Mouse (Mus musculus): ENCODE results near the gene Krba1. TPM values are rescaled to one million over a fixed set of nuclear protein-coding genes. Genes with fewer than 3 reads are reported as not detected.

Krba1 gene
- polyA plus RNA-seq, 1 experiment: 73.5 TPM

DNA sequence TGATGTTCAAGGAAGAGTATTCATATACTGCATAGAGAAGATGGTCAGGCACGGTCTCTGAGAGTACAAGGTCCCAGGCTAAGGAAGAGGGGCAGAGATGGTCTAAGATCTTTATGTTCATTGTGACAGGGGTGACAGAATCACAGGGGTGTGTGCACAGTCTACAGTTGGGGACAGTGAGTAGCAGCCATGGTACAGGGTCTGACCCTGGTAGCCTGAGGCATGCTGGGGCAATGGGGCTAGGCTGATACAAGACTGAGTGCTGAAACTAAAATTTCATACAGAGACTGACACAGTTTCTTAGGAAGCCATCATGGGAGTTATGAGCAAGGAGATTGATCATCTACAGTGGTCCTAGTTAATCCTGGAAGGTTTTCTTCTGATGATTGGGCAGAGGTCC lies 1.3 kb downstream of the Krba1 start:
- 94% methylated on average over 1 of the region's 1 CpGs for WGBS
- Histone ChIP-seq H3K27ac (ENCODE audit: control insufficient read depth, insufficient read depth, low read length) (no peak overlapping the region), H3K27me3 (ENCODE audit: control insufficient read depth, insufficient read depth, low read length) (no peaks in the 10 kb centered on the region), H3K4me1 (replicated peaks; ENCODE audit: control insufficient read depth, insufficient read depth, low read length) (peaks cover 11% of the 10 kb centered on the region), H3K4me3 (ENCODE audit: control insufficient read depth, insufficient read depth, low read length) (no peak overlapping the region), H3K36me3 (ENCODE audit: control insufficient read depth, insufficient read depth, low read length) (no peaks in the 10 kb centered on the region)
- no peak for DNase-seq
- TF ChIP-seq CTCF (IDR thresholded peaks at IDR 0.05; ENCODE audit: borderline replicate concordance, control insufficient read depth, extremely low read depth, insufficient read depth, low read length, poor library complexity) (no peak), POLR2A (IDR thresholded peaks at IDR 0.05; ENCODE audit: control insufficient read depth, extremely low read depth, insufficient read depth, low read length, poor library complexity) (no peak)

DNA sequence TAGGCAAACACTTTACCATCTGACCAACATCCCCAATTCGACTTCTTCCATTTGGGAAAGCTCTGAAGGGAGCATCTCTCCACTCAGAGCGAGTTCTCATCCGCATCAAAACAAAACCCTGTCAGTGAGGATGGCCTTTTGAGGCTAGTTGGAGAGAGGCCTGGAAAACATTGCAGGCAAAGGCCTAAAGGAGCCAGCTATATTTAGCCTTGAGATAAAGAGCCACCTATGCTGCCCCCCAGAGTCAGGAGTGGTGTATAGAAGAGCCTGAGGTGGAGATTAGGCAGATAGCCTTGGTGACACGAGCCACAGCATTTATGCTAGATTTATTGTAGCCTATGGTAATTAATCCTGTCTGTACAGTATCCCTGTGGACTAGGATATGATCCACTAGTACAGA lies 1.9 kb downstream of the Krba1 start:
- Histone ChIP-seq H3K27me3 (ENCODE audit: control insufficient read depth, insufficient read depth, low read length) (no peaks in the 10 kb centered on the region), H3K27ac (ENCODE audit: control insufficient read depth, insufficient read depth, low read length) (no peak overlapping the region), H3K36me3 (ENCODE audit: control insufficient read depth, insufficient read depth, low read length) (no peaks in the 10 kb centered on the region), H3K4me3 (ENCODE audit: control insufficient read depth, insufficient read depth, low read length) (no peak overlapping the region), H3K4me1 (replicated peaks; ENCODE audit: control insufficient read depth, insufficient read depth, low read length) (peaks cover 11% of the 10 kb centered on the region)
- DNase-seq: peak; percentile 50
- TF ChIP-seq POLR2A (IDR thresholded peaks at IDR 0.05; ENCODE audit: control insufficient read depth, extremely low read depth, insufficient read depth, low read length, poor library complexity): no peak
- TF ChIP-seq CTCF (IDR thresholded peaks at IDR 0.05; ENCODE audit: borderline replicate concordance, control insufficient read depth, extremely low read depth, insufficient read depth, low read length, poor library complexity): no peak
- WGBS: 82% methylated on average over 4 of the region's 4 CpGs

DNA sequence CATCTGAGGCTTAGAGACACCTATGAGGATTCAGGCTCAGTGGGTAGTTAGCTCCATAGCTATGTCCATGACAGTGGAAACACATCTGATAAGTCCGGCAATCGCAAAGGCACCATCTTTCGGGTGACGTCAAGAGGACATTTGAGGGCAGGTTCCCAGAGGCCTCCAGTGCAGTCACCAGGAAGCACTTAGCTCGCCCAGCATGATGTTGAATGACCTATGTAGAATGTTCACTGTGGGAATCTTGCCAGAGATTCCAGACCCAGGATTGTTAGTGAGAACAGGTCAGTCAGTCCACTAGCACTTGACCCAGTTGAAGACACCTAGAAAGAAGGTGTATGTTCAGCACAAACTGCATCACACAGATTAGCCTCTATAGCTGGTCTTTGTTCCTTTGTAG lies 4.5 kb downstream of the Krba1 start:
- DNase-seq: no peak
- peaks cover 8% of the 10 kb centered on the region for H3K36me3 ChIP-seq (ENCODE audit: control insufficient read depth, insufficient read depth, low read length)
- WGBS: 96% methylated on average over 5 of the region's 5 CpGs
- H3K4me1 ChIP-seq (replicated peaks; ENCODE audit: control insufficient read depth, insufficient read depth, low read length): peaks cover 7% of the 10 kb centered on the region
- no peak overlapping the region for H3K27ac ChIP-seq (ENCODE audit: control insufficient read depth, insufficient read depth, low read length)
- TF ChIP-seq POLR2A (IDR thresholded peaks at IDR 0.05; ENCODE audit: control insufficient read depth, extremely low read depth, insufficient read depth, low read length, poor library complexity) (no peak), CTCF (IDR thresholded peaks at IDR 0.05; ENCODE audit: borderline replicate concordance, control insufficient read depth, extremely low read depth, insufficient read depth, low read length, poor library complexity) (no peak)
- H3K27me3 ChIP-seq (ENCODE audit: control insufficient read depth, insufficient read depth, low read length): no peaks in the 10 kb centered on the region
- H3K4me3 ChIP-seq (ENCODE audit: control insufficient read depth, insufficient read depth, low read length): no peak overlapping the region

DNA sequence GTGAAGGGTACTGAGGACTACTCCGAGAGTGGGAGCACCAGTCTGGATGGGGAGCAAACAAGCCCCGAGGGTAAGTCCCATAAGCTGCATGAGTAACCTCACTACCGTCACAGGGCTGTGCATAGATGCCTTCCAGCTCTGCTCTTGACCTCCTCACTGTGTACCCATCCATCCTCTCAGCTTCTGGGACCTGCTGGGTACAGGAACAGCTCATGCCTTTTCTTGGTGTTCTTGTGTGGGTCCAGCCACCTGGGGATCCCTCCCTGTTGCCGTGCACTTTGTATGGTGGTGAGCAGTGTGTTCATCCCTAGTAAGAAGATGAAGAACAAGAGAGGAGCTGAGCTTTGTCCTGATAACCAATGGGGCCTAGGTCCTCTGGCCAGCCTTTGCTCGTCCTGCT lies 8.7 kb downstream of the Krba1 start:
- no peak for DNase-seq
- peaks cover 36% of the 10 kb centered on the region for H3K36me3 ChIP-seq (ENCODE audit: control insufficient read depth, insufficient read depth, low read length)
- H3K4me1 ChIP-seq (replicated peaks; ENCODE audit: control insufficient read depth, insufficient read depth, low read length): no peaks in the 10 kb centered on the region
- H3K27ac ChIP-seq (ENCODE audit: control insufficient read depth, insufficient read depth, low read length): no peak overlapping the region
- TF ChIP-seq CTCF (IDR thresholded peaks at IDR 0.05; ENCODE audit: borderline replicate concordance, control insufficient read depth, extremely low read depth, insufficient read depth, low read length, poor library complexity): no peak
- TF ChIP-seq POLR2A (IDR thresholded peaks at IDR 0.05; ENCODE audit: control insufficient read depth, extremely low read depth, insufficient read depth, low read length, poor library complexity): no peak
- 94% methylated on average over 5 of the region's 5 CpGs for WGBS
- no peaks in the 10 kb centered on the region for H3K27me3 ChIP-seq (ENCODE audit: control insufficient read depth, insufficient read depth, low read length)
- no peak overlapping the region for H3K4me3 ChIP-seq (ENCODE audit: control insufficient read depth, insufficient read depth, low read length)

DNA sequence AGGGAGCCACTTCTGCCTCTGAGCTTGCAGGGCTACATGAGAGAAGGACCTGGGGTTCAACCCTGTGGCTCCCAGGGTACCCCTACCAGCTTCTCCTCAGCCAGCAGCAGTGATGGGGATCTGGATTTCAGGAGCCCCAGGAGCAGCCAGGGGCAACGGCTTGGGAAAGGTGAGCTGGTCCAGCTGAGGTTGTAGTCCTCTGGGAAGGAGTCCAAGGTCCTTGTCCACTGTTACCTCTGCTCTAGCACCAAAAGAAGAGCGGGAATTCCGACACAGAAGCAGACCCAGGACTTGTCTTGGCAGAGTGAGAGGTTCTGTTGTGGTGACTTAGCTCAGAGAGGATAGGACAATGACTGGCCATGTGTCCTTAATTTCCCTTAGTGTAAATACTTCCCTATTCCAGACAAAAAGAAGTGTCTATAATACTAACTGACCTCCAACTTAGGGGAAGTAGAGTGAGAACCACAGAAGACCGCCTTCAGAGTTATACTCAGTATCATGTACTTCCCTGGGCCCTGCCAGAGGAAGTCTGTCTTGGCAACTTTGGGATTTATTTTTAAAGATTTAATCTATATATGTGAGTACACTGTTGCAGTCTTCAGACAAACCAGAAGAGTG lies 14.4 kb downstream of the Krba1 start:
- Histone ChIP-seq H3K4me3 (ENCODE audit: control insufficient read depth, insufficient read depth, low read length) (no peak overlapping the region), H3K4me1 (replicated peaks; ENCODE audit: control insufficient read depth, insufficient read depth, low read length) (no peaks in the 10 kb centered on the region), H3K36me3 (ENCODE audit: control insufficient read depth, insufficient read depth, low read length) (peaks cover 78% of the 10 kb centered on the region), H3K27me3 (ENCODE audit: control insufficient read depth, insufficient read depth, low read length) (no peaks in the 10 kb centered on the region), H3K27ac (ENCODE audit: control insufficient read depth, insufficient read depth, low read length) (no peak overlapping the region)
- TF ChIP-seq POLR2A (IDR thresholded peaks at IDR 0.05; ENCODE audit: control insufficient read depth, extremely low read depth, insufficient read depth, low read length, poor library complexity): no peak
- TF ChIP-seq CTCF (IDR thresholded peaks at IDR 0.05; ENCODE audit: borderline replicate concordance, control insufficient read depth, extremely low read depth, insufficient read depth, low read length, poor library complexity): no peak
- WGBS: 95% methylated on average over 4 of the region's 4 CpGs
- no peak for DNase-seq

DNA sequence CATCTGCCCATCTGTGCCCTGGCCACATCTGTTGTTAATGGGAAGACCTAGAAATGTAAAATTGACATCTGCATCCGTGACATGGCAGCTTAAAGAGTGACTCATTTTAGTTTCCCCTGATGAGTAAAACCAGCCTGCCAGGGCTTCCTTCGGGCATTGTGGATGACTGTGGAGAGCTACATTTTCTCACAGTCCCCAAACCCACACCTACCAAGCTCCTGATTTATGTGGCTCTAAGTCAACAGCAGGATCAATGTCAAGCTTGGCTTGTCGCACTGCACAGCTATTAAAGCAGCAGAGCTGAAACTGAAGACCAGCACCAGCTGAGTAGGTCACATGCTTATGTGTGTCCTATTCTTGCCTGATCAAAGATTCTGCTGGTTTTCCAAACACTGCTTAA lies 15.2 kb downstream of the Krba1 start:
- no peak overlapping the region for H3K27ac ChIP-seq (ENCODE audit: control insufficient read depth, insufficient read depth, low read length)
- no peak for DNase-seq
- H3K4me3 ChIP-seq (ENCODE audit: control insufficient read depth, insufficient read depth, low read length): no peak overlapping the region
- peaks cover 78% of the 10 kb centered on the region for H3K36me3 ChIP-seq (ENCODE audit: control insufficient read depth, insufficient read depth, low read length)
- no peaks in the 10 kb centered on the region for H3K27me3 ChIP-seq (ENCODE audit: control insufficient read depth, insufficient read depth, low read length)
- 97% methylated on average over 3 of the region's 3 CpGs for WGBS
- H3K4me1 ChIP-seq (replicated peaks; ENCODE audit: control insufficient read depth, insufficient read depth, low read length): no peaks in the 10 kb centered on the region
- no peak for TF ChIP-seq POLR2A (IDR thresholded peaks at IDR 0.05; ENCODE audit: control insufficient read depth, extremely low read depth, insufficient read depth, low read length, poor library complexity)
- no peak for TF ChIP-seq CTCF (IDR thresholded peaks at IDR 0.05; ENCODE audit: borderline replicate concordance, control insufficient read depth, extremely low read depth, insufficient read depth, low read length, poor library complexity)
